Mouse (Mus musculus) lung, embryonic 16.5 days (tissue): ENCODE results near the gene Topors. TPM values are rescaled to one million over a fixed set of nuclear protein-coding genes. Genes with fewer than 3 reads are reported as not detected.

Experiments
- ATAC-seq: fragments of 200-750 bp; cut with Nextera tagmentation; 2 replicates; pipeline ENCODE4 v1.8.0; 2017; ENCODE audit warnings: low read depth, mild to moderate bottlenecking, moderate library complexity
- H3K27ac ChIP-seq: fragments of 300-500 bp; sonication (generic); 2 replicates; pipeline ENCODE4 v1.5.1; 2014; ENCODE audit warnings: mild to moderate bottlenecking, control low read depth, low read length
- H3K27me3 ChIP-seq: fragments of 300-500 bp; sonication (generic); 2 replicates; pipeline ENCODE4 v1.6.1; 2014; ENCODE audit warnings: low read depth, low read length, mixed read lengths; ENCODE audit not compliant: control insufficient read depth, insufficient read depth
- H3K36me3 ChIP-seq: fragments of 300-500 bp; sonication (generic); 2 replicates; pipeline ENCODE4 v1.6.1; 2014; ENCODE audit warnings: low read length; ENCODE audit not compliant: control insufficient read depth, insufficient read depth
- H3K4me1 ChIP-seq: fragments of 300-500 bp; sonication (generic); replicated peaks from 2 replicates; pipeline ENCODE4 v1.6.1; 2014; ENCODE audit warnings: low read length, mixed read lengths; ENCODE audit not compliant: control insufficient read depth, insufficient read depth
- H3K4me2 ChIP-seq: fragments of 300-500 bp; sonication (generic); 2 replicates; pipeline ENCODE4 v1.6.1; 2014; ENCODE audit warnings: low read depth, low read length, control low read depth
- H3K4me3 ChIP-seq: fragments of 300-500 bp; sonication (generic); 2 replicates; pipeline ENCODE4 v1.5.1; 2014; ENCODE audit warnings: mild to moderate bottlenecking, low read length, control low read depth
- H3K9ac ChIP-seq: fragments of 300-500 bp; sonication (generic); 2 replicates; pipeline ENCODE4 v1.6.1; 2014; ENCODE audit warnings: low read length, control low read depth
- H3K9me3 ChIP-seq: fragments of 300-500 bp; sonication (generic); 2 replicates; pipeline ENCODE4 v1.6.1; 2016; ENCODE audit warnings: low read length; ENCODE audit not compliant: control insufficient read depth
- WGBS: fragments of 180-500 bp; shearing (Covaris S2); extraction: QIAGEN DNeasy Blood & Tissue Kit; methylation state at CpG from one replicate; pipeline ENCODE4 v1.1.7; 2014; 5-methylcytosine and 5-hydroxymethylcytosine counted together
- polyA plus RNA-seq: library from polyadenylated mRNA; unstranded; fragments of >200 nt; fragmentation: Nextera tagmentation; extraction: Ambion mirVana; gene quantifications from 2 replicates; pipeline ENCODE4 v1.2.1, GENCODE M21; 2015

The Topors gene
- polyA plus RNA-seq, 1 experiment from 2014 or later = 39.2 TPM

- 0 out of 2 replicates have a peak, but pooled peaks cover 2% of the 10 kb centered on the region for H3K36me3 ChIP-seq
- H3K4me2 ChIP-seq = peak overlapping the region; percentile 70
- no peaks in the 10 kb centered on the region for H3K27me3 ChIP-seq
- no peaks in the 10 kb centered on the region for H3K9me3 ChIP-seq
- peak overlapping the region; percentile 70 for H3K27ac ChIP-seq
- peak overlapping the region; percentile 63 for H3K9ac ChIP-seq
- WGBS = 1% methylated on average over 17 of the region's 17 CpGs
- peak; percentile 78 for ATAC-seq
- peak overlapping the region; percentile 60 for H3K4me3 ChIP-seq
- H3K4me1 ChIP-seq = peaks cover 4% of the 10 kb centered on the region; the same call in 1 of the 2 replicates
Measured at GRCm38 (mm10) chr4:40238483-40239408, 30.9 kb downstream of the Topors start.

GRCm38 (mm10) chr4:40236829-40237228 lies 32.8 kb downstream of the Topors start:
- Histone ChIP-seq H3K4me3 (no peak overlapping the region), H3K4me2 (no peak overlapping the region), H3K27me3 (no peaks in the 10 kb centered on the region), H3K4me1 (peaks cover 4% of the 10 kb centered on the region; the same call in 1 of the 2 replicates), H3K27ac (no peak overlapping the region), H3K36me3 (0 out of 2 replicates have a peak, but pooled peaks cover 2% of the 10 kb centered on the region), H3K9me3 (no peaks in the 10 kb centered on the region), H3K9ac (no peak overlapping the region)
- no peak for ATAC-seq
- 70% methylated on average over 4 of the region's 4 CpGs for WGBS

DNA sequence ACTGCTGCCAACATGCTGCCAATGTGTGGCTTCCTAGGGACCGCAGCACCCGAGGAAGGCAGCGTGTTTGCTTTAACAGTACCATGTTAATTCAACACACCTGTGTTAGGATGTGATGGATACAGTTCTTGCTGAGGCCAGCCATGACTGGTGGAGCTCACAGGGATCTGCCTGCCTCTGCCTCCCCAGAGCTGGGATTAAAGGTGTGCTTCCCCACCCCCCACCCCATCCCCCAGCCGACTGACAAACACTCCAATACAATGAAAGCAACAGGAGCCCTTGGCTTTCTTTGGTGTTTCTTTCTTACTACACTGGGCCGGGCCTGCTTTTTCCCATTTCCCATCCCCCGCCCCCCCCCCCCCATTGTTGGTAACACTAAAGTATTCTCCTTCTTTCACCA lies 35.4 kb downstream of the Topors start:
- H3K27me3 ChIP-seq = no peaks in the 10 kb centered on the region
- no peak overlapping the region for H3K4me2 ChIP-seq
- no peak overlapping the region for H3K4me3 ChIP-seq
- ATAC-seq = no peak
- 0 out of 2 replicates have a peak, but pooled peaks cover 2% of the 10 kb centered on the region for H3K36me3 ChIP-seq
- H3K9me3 ChIP-seq = no peaks in the 10 kb centered on the region
- 81% methylated on average over 6 of the region's 6 CpGs for WGBS
- H3K4me1 ChIP-seq = peaks cover 4% of the 10 kb centered on the region; the same call in 1 of the 2 replicates
- H3K9ac ChIP-seq = no peak overlapping the region
- H3K27ac ChIP-seq = no peak overlapping the region

DNA sequence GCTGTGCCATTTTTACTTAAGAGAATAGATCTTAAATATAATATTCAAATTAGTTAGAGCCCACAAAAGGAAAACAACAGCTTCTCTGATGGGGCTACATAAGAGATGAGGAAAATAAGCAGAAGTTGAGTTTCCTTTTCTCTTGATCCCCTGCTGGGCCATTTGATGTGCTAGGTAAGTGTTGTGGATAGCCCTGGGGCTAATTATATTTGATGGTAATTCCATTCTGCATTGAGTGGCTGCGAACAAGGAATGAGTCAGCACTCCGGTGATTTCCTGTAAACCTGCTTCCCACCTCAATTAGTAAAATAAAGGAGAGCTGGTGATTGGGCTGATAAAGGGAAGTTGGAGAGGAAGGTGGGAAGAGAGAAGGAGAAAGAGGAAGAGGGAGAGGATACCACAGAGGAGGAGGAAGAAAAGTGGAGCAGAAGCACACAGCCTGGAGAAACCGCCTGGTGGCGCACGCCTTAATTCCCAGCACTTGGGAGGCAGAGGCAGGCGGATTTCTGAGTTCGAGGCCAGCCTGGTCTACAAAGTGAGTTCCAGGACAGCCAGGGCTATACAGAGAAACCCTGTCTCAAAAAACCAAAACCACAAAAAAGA lies 36.5 kb downstream of the Topors start:
- no peaks in the 10 kb centered on the region for H3K9me3 ChIP-seq
- WGBS = 88% methylated on average over 7 of the region's 7 CpGs
- ATAC-seq = no peak
- no peak overlapping the region for H3K9ac ChIP-seq
- H3K36me3 ChIP-seq = 0 out of 2 replicates have a peak, but pooled peaks cover 2% of the 10 kb centered on the region
- H3K4me2 ChIP-seq = no peak overlapping the region
- H3K4me1 ChIP-seq = no peaks in the 10 kb centered on the region
- H3K4me3 ChIP-seq = no peak overlapping the region
- H3K27me3 ChIP-seq = no peaks in the 10 kb centered on the region
- H3K27ac ChIP-seq = no peak overlapping the region

- Histone ChIP-seq H3K9me3 (no peaks in the 10 kb centered on the region), H3K4me1 (no peaks in the 10 kb centered on the region), H3K4me3 (no peak overlapping the region), H3K4me2 (no peak overlapping the region), H3K27me3 (no peaks in the 10 kb centered on the region), H3K27ac (no peak overlapping the region), H3K9ac (no peak overlapping the region), H3K36me3 (0 out of 2 replicates have a peak, but pooled peaks cover 1% of the 10 kb centered on the region)
- 96% methylated on average over 6 of the region's 6 CpGs for WGBS
- no peak for ATAC-seq
Measured at GRCm38 (mm10) chr4:40229723-40230122, 39.9 kb downstream of the Topors start.

DNA sequence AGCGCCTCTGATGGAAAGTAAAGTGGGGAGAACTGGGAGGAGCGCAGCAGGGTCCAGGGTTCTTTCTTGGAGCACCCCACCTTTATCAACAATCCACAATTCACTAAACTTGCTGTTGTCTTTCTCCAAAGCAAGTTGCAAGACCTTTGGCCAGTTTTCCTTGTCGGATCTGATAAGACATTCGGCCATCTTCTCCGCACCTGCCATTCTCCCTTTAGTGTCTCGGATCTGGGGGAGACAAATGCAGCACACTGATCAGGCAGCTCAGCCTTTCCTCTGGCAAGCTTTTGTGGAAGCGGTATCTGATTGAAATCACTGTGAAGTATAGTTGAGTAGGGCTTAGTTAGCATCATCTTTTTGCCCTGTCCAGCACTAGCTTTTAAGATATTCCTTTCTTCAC lies 41.8 kb downstream of the Topors start:
- Histone ChIP-seq H3K27me3 (no peaks in the 10 kb centered on the region), H3K4me2 (no peak overlapping the region), H3K4me3 (no peak overlapping the region), H3K36me3 (no peaks in the 10 kb centered on the region), H3K9me3 (no peaks in the 10 kb centered on the region), H3K27ac (no peak overlapping the region), H3K9ac (no peak overlapping the region), H3K4me1 (no peaks in the 10 kb centered on the region)
- WGBS = 91% methylated on average over 7 of the region's 7 CpGs
- no peak for ATAC-seq

GRCm38 (mm10) chr4:40227131-40227530 lies 42.5 kb downstream of the Topors start:
- 76% methylated on average over 11 of the region's 11 CpGs for WGBS
- ATAC-seq = no peak
- Histone ChIP-seq H3K4me2 (no peak overlapping the region), H3K4me1 (no peaks in the 10 kb centered on the region), H3K27me3 (no peaks in the 10 kb centered on the region), H3K9me3 (no peaks in the 10 kb centered on the region), H3K9ac (no peak overlapping the region), H3K27ac (no peak overlapping the region), H3K4me3 (no peak overlapping the region), H3K36me3 (no peaks in the 10 kb centered on the region)

- 38% methylated on average over 5 of the region's 5 CpGs for whole genome bisulfite sequencing
- H3K9me3 ChIP-seq = no peaks in the 10 kb centered on the region
- H3K4me1 ChIP-seq = no peaks in the 10 kb centered on the region
- no peak overlapping the region for H3K27ac ChIP-seq
- peak; percentile 75 for ATAC-seq
- H3K27me3 ChIP-seq = no peaks in the 10 kb centered on the region
- H3K4me2 ChIP-seq = no peak overlapping the region
- no peaks in the 10 kb centered on the region for H3K36me3 ChIP-seq
- H3K4me3 ChIP-seq = no peak overlapping the region
- H3K9ac ChIP-seq = no peak overlapping the region
Measured at GRCm38 (mm10) chr4:40226095-40226494, 43.6 kb downstream of the Topors start.

DNA sequence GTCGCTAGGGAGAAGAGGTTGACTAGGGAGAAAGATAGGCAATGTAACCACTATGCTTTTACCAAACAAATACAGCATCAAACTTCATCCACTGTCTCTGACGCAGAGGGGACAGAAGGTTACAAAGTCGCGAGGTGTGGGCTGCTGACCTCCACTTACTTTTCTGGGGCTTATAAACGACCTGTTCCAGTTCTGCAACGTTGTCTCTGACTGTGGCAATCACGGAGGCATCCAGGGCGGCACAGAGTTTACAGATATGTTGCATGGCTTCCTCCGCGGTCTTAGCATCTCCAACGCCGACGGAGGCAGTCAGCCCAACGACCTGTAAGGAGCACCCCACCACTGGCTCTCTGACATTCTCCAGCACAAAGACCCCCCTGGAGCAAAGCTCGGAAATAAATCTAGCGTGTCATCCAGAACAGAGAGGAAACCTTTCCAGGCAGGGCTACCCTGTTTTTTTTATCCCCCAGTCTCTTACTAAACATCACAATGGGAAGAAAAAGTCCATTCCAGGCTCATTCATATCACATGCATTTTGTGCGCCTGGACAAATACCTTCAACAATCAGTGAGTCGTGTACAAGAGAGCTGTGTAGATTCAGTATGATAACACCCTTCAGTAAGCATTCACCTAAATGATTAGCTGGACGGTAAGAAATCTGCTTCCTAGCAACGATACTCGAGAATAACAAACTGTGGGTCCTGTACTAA lies 47.6 kb downstream of the Topors start:
- WGBS = 42% methylated on average over 21 of the region's 21 CpGs
- Histone ChIP-seq H3K36me3 (no peaks in the 10 kb centered on the region), H3K9me3 (no peaks in the 10 kb centered on the region), H3K9ac (no peak overlapping the region), H3K4me2 (no peak overlapping the region), H3K4me3 (no peak overlapping the region), H3K27ac (no peak overlapping the region), H3K27me3 (no peaks in the 10 kb centered on the region), H3K4me1 (no peaks in the 10 kb centered on the region)
- no peak for ATAC-seq
